11 mouse cellular contexts compared by ENCODE assay signal in genomic region chr6:83327591-83328190, GRCm38 (mm10). TPM values are rescaled to one million over a fixed set of nuclear protein-coding genes. Genes with fewer than 3 reads are reported as not detected.
DNase-seq lines count a peak whose midpoint lies in the region; ATAC-seq and TF ChIP-seq lines count a peak whose summit lies in the region.
"Had no signal": no experiment of that assay in that cellular context is flagged by ENCODE, and none has a peak within 500 bp of the region (broad histone marks: within the 10 kb centered on the region; RNA-seq: fewer than 3 reads in every experiment).

No protein-coding gene starts in this region.

- peak; percentile 49 for TF ChIP-seq CTCF in layer of hippocampus, adult 2 months (conservative IDR thresholded peaks at IDR 0.05)
- TF ChIP-seq CTCF in G1E (IDR thresholded peaks at IDR 0.05; ENCODE audit: low read depth, low read length) = no peak
- peak; percentile 48 for TF ChIP-seq CTCF in liver, embryonic 14.5 days (IDR thresholded peaks at IDR 0.05; ENCODE audit: low read depth)

- H3K9ac ChIP-seq in liver, embryonic 14.5 days (replicated peaks) = peak overlapping the region; percentile 96

- TF ChIP-seq EP300 in liver, embryonic 14.5 days (IDR thresholded peaks at IDR 0.05; ENCODE audit: low read depth) = no peak

- DNase-seq in layer of hippocampus, adult 2 months (ENCODE audit: low spot score in 2 of 2) = no peak
- no peak for DNase-seq in layer of hippocampus, adult 18-20 months (ENCODE audit: low spot score in 2 of 2)
- DNase-seq in G1E (ENCODE audit: low spot score) = no peak
- no peak for DNase-seq in liver, embryonic 14.5 days (ENCODE audit: low read depth in 3 of 3, low spot score in 3 of 3)
- no peak for DNase-seq in right cerebral cortex, adult 2 months (ENCODE audit: low spot score in 2 of 2)
- DNase-seq in adrenal gland, postnatal 36 days = no peak
- DNase-seq: cerebellum, adult 2 months; kidney, adult 2 months had no signal

- H3K27me3 ChIP-seq in erythroblast, embryonic 14.5 days (ENCODE audit: control insufficient read depth) = no peaks in the 10 kb centered on the region
- H3K27me3 ChIP-seq in G1E (ENCODE audit: insufficient read depth, low read length) = no peaks in the 10 kb centered on the region
- H3K27me3 ChIP-seq in liver, embryonic 14.5 days (ENCODE audit: control insufficient read depth, insufficient read depth, low read length) = no peaks in the 10 kb centered on the region
- H3K27me3 ChIP-seq: embryonic facial prominence, embryonic 13.5 days had no signal

- peaks cover 66% of the 10 kb centered on the region for H3K36me3 ChIP-seq in erythroblast, embryonic 14.5 days (ENCODE audit: control insufficient read depth)
- peaks cover 55% of the 10 kb centered on the region for H3K36me3 ChIP-seq in G1E (replicated peaks)
- H3K36me3 ChIP-seq in liver, embryonic 14.5 days (replicated peaks; ENCODE audit: control insufficient read depth, insufficient read depth, low read depth) = peaks cover 47% of the 10 kb centered on the region

- H3K4me2 ChIP-seq in liver, embryonic 14.5 days (ENCODE audit: low read depth) = peak overlapping the region; percentile 87

- peak overlapping the region; percentile 77 for H3K4me3 ChIP-seq in erythroblast, embryonic 14.5 days (replicated peaks)
- no peak overlapping the region for H3K4me3 ChIP-seq in layer of hippocampus, adult 2 months
- H3K4me3 ChIP-seq in G1E (ENCODE audit: low read depth, low read length) = peak overlapping the region; percentile 82; the same call in 1 of the 2 replicates
- H3K4me3 ChIP-seq in liver, embryonic 14.5 days (ENCODE audit: insufficient read depth in 1 of 2, low read depth in 2 of 2, low read length in 2 of 2) = peak overlapping the region in 1 of 2 experiments; percentile 95; a peak in 2 of 4 replicates

- no peak overlapping the region for H3K27ac ChIP-seq in layer of hippocampus, adult 2 months
- no peak overlapping the region for H3K27ac ChIP-seq in liver, embryonic 14.5 days
- H3K27ac ChIP-seq: embryonic facial prominence, embryonic 13.5 days had no signal

- ATAC-seq in erythroblast, adult 5-6 weeks (replicated peaks; ENCODE audit: low FRiP score, poor library complexity, severe bottlenecking) = no peak
- no peak for ATAC-seq in G1E (ENCODE audit: extremely low read depth, insufficient number of reproducible peaks, low FRiP score, poor library complexity, severe bottlenecking)
- ATAC-seq in liver, embryonic 14.5 days (ENCODE audit: insufficient read depth) = no peak

- peaks cover 43% of the 10 kb centered on the region for H3K4me1 ChIP-seq in erythroblast, embryonic 14.5 days (ENCODE audit: control insufficient read depth)
- peaks cover 34% of the 10 kb centered on the region for H3K4me1 ChIP-seq in G1E (ENCODE audit: insufficient read depth, low read depth, low read length)
- H3K4me1 ChIP-seq in liver, embryonic 14.5 days (replicated peaks; ENCODE audit: control insufficient read depth in 2 of 2, insufficient read depth in 2 of 2, low read length in 1 of 2) = peaks cover 15 to 17% of the 10 kb centered on the region in 2 experiments

- H3K9me3 ChIP-seq in erythroblast, embryonic 14.5 days (ENCODE audit: control insufficient read depth, low read length) = peaks cover 3% of the 10 kb centered on the region
- H3K9me3 ChIP-seq in G1E (replicated peaks) = no peaks in the 10 kb centered on the region
- no peaks in the 10 kb centered on the region for H3K9me3 ChIP-seq in liver, embryonic 14.5 days (ENCODE audit: control insufficient read depth, low read length)
- H3K9me3 ChIP-seq: embryonic facial prominence, embryonic 13.5 days had no signal

- WGBS in liver, embryonic 14.5 days (ENCODE audit: insufficient replicate concordance) = 82% methylated on average over 3 of the region's 3 CpGs

RNA-seq across cellular contexts. Expression of gene Mob1a, which starts 1.9 kb away (rescaled TPM):
- 1.8 and 2.4 TPM in 2 replicates for polyA plus RNA-seq in erythroblast, embryonic 14.5 days (2012)
- 51.6 and 54.6 TPM in 2 replicates for total RNA-seq in erythroblast, adult 5-6 weeks (2015; ENCODE audit: low replicate concordance)
- total RNA-seq in erythroblast, adult 5-6 weeks (2017; ENCODE audit: low replicate concordance) = 71.1 and 78.7 TPM in 2 replicates
- 10 to 100 TPM; 16.2 to 22.2 TPM for total RNA-seq in layer of hippocampus, adult 2 months (2021)
- total RNA-seq in layer of hippocampus, adult 18-20 months (2021) = 10 to 100 TPM; 19.2 to 20.5 TPM
- 111 and 119 TPM in 2 replicates for total RNA-seq in G1E (2014; fragmentation: Nextera tagmentation)
- 236 and 238 TPM in 2 replicates for total RNA-seq in G1E (2017)
- 142 and 156 TPM in 2 replicates for polyA plus RNA-seq in G1E (2012)
- 19.0 and 25.2 TPM in 2 replicates for polyA plus RNA-seq in liver, embryonic 14.5 days (2012; rRNA removed)
- polyA plus RNA-seq in liver, embryonic 14.5 days (2014; fragmentation: Nextera tagmentation; extraction: Ambion mirVana) = 39.4 and 43.3 TPM in 2 replicates
- 10 to 100 TPM; 76.4 to 78.4 TPM for total RNA-seq in adrenal gland, postnatal 36 days (2021)

RNA-seq across cellular contexts. Expression of gene Mthfd2, which starts 2.0 kb away (rescaled TPM):
- 5.3 and 6.1 TPM in 2 replicates for polyA plus RNA-seq in erythroblast, embryonic 14.5 days (2012)
- 13.8 and 21.1 TPM in 2 replicates for total RNA-seq in erythroblast, adult 5-6 weeks (2015; ENCODE audit: low replicate concordance)
- 21.8 and 29.0 TPM in 2 replicates for total RNA-seq in erythroblast, adult 5-6 weeks (2017; ENCODE audit: low replicate concordance)
- total RNA-seq in layer of hippocampus, adult 2 months (2021) = 1 to 10 TPM; 5.8 to 7.1 TPM
- 1 to 10 TPM; 6.6 to 7.1 TPM for total RNA-seq in layer of hippocampus, adult 18-20 months (2021)
- total RNA-seq in G1E (2014; fragmentation: Nextera tagmentation) (36.6 and 37.9 TPM in 2 replicates), G1E (2017) (26.2 and 31.5 TPM in 2 replicates)
- 35.8 and 39.8 TPM in 2 replicates for polyA plus RNA-seq in G1E (2012)
- 28.5 and 44.4 TPM in 2 replicates for polyA plus RNA-seq in liver, embryonic 14.5 days (2012; rRNA removed)
- 66.0 and 67.7 TPM in 2 replicates for polyA plus RNA-seq in liver, embryonic 14.5 days (2014; fragmentation: Nextera tagmentation; extraction: Ambion mirVana)
- total RNA-seq in adrenal gland, postnatal 36 days (2021) = 10 to 100 TPM; 19.1 to 40.5 TPM

RNA-seq across cellular contexts. Expression of gene Bola3, which starts 21.3 kb away (rescaled TPM):
- polyA plus RNA-seq in erythroblast, embryonic 14.5 days (2012) = 25.9 and 28.1 TPM in 2 replicates
- total RNA-seq in erythroblast, adult 5-6 weeks (2015; ENCODE audit: low replicate concordance) = 99.1 and 113 TPM in 2 replicates
- 93.6 and 115 TPM in 2 replicates for total RNA-seq in erythroblast, adult 5-6 weeks (2017; ENCODE audit: low replicate concordance)
- total RNA-seq in layer of hippocampus, adult 2 months (2021) = 10 to 100 TPM; 46.0 to 49.4 TPM
- 10 to 100 TPM; 47.1 to 58.9 TPM for total RNA-seq in layer of hippocampus, adult 18-20 months (2021)
- total RNA-seq in G1E (2014; fragmentation: Nextera tagmentation) = 191 and 283 TPM in 2 replicates
- 109 and 131 TPM in 2 replicates for total RNA-seq in G1E (2017)
- 60.2 and 60.6 TPM in 2 replicates for polyA plus RNA-seq in G1E (2012)
- polyA plus RNA-seq in liver, embryonic 14.5 days (2012; rRNA removed) = 28.8 and 92.1 TPM in 2 replicates
- 342 and 357 TPM in 2 replicates for polyA plus RNA-seq in liver, embryonic 14.5 days (2014; fragmentation: Nextera tagmentation; extraction: Ambion mirVana)
- 100 to 1,000 TPM; 177 to 218 TPM for total RNA-seq in adrenal gland, postnatal 36 days (2021)
